10 mouse cellular contexts compared by ENCODE assay signal in genomic region chr5:117614331-117615024, GRCm38 (mm10).
DNase-seq lines count a peak whose midpoint lies in the region; ATAC-seq and TF ChIP-seq lines count a peak whose summit lies in the region.
"Had no signal": no experiment of that assay in that cellular context is flagged by ENCODE, and none has a peak within 500 bp of the region (broad histone marks: within the 10 kb centered on the region; RNA-seq: fewer than 3 reads in every experiment).

No protein-coding gene starts in this region.

- WGBS in lung, embryonic 14.5 days: 26% methylated on average over 5 of the region's 5 CpGs

- H3K36me3 ChIP-seq in CH12.LX (replicated peaks in 1 of 2; ENCODE audit: control insufficient read depth in 1 of 2, insufficient read depth in 1 of 2, low read length in 1 of 2): peaks cover 0 to 2% of the 10 kb centered on the region in 2 experiments
- no peaks in the 10 kb centered on the region for H3K36me3 ChIP-seq in lung, embryonic 14.5 days (ENCODE audit: insufficient read depth)
- H3K36me3 ChIP-seq: heart, embryonic 15.5 days; stomach, embryonic 15.5 days had no signal

- no peaks in the 10 kb centered on the region for H3K9me3 ChIP-seq in CH12.LX (replicated peaks; ENCODE audit: low read length)
- no peaks in the 10 kb centered on the region for H3K9me3 ChIP-seq in lung, embryonic 14.5 days (ENCODE audit: low read depth, low read length)
- H3K9me3 ChIP-seq: heart, embryonic 15.5 days; stomach, embryonic 15.5 days had no signal

- peak; percentile 23 to 80; a peak in 3 of 4 replicates for TF ChIP-seq CTCF in CH12.LX (conservative IDR thresholded peaks at IDR 0.05 in 1 of 2, IDR thresholded peaks at IDR 0.05 in 1 of 2; ENCODE audit: low read depth in 2 of 2, low read length in 2 of 2)
- peak; percentile 78 for TF ChIP-seq CTCF in lung, embryonic 14.5 days (IDR thresholded peaks at IDR 0.05; ENCODE audit: low read depth)

- H3K4me2 ChIP-seq in CH12.LX (ENCODE audit: insufficient read depth, low read depth, poor library complexity, severe bottlenecking): no peak overlapping the region
- H3K4me2 ChIP-seq in lung, embryonic 14.5 days: no peak overlapping the region
- H3K4me2 ChIP-seq: heart, embryonic 15.5 days; stomach, embryonic 15.5 days had no signal

- no peaks in the 10 kb centered on the region for H3K27me3 ChIP-seq in CH12.LX (replicated peaks)
- H3K27me3 ChIP-seq in lung, embryonic 14.5 days (ENCODE audit: insufficient read depth, low read length): no peaks in the 10 kb centered on the region
- H3K27me3 ChIP-seq: stomach, embryonic 15.5 days had no signal

- no peak for TF ChIP-seq POLR2A in CH12.LX (IDR thresholded peaks at IDR 0.05; ENCODE audit: low read depth, low read length)

- peak; percentile 71 for TF ChIP-seq RAD21 in CH12.LX (IDR thresholded peaks at IDR 0.05; ENCODE audit: low read depth, low read length)

- no peak overlapping the region for H3K4me3 ChIP-seq in CH12.LX (replicated peaks in 1 of 3; ENCODE audit: low read depth in 2 of 3, low read length in 2 of 3, poor library complexity in 1 of 3)
- H3K4me3 ChIP-seq in lung, embryonic 14.5 days (ENCODE audit: low read depth, low read length): no peak overlapping the region
- H3K4me3 ChIP-seq: heart, embryonic 15.5 days; stomach, embryonic 15.5 days had no signal

- in situ Hi-C loops in CH12.LX (cut with MboI; ENCODE audit: low pct_ligation_motif_present, low pct_unique_long_range_greater_than_20kb, low sequenced_read_pairs): loop anchor here (5.0 kb wide), 2 partner anchors 223 to 318 kb away; no protein-coding TSS in a partner anchor

- no peak overlapping the region for H3K9ac ChIP-seq in CH12.LX (ENCODE audit: insufficient read depth, low read depth)
- H3K9ac ChIP-seq in lung, embryonic 14.5 days: no peak overlapping the region
- H3K9ac ChIP-seq: heart, embryonic 15.5 days; stomach, embryonic 15.5 days had no signal

- ATAC-seq in common myeloid progenitor, adult 5-6 weeks (replicated peaks; ENCODE audit: low read depth, poor library complexity, severe bottlenecking): peak; percentile 93
- peak; percentile 66 for ATAC-seq in lung, embryonic 14.5 days (ENCODE audit: insufficient read depth)
- ATAC-seq in inflammation-experienced regulatory T-cells, adult 6 months: no peak

- no peak for TF ChIP-seq EP300 in CH12.LX (IDR thresholded peaks at IDR 0.05; ENCODE audit: low read length)

- no peaks in the 10 kb centered on the region for H3K79me2 ChIP-seq in CH12.LX (replicated peaks; ENCODE audit: control insufficient read depth, extremely low read depth, insufficient read depth, poor library complexity, severe bottlenecking)

- DNase-seq in CH12.LX (ENCODE audit: extremely low read depth) (peak; percentile 82), ZHBTc4 (ENCODE audit: low read depth, low spot score) (peak; percentile 89)
- DNase-seq in gastrocnemius, postnatal 25 days: peak; percentile 51
- DNase-seq in kidney, postnatal 25 days: peak; percentile 73 to 78
- peak; percentile 94 for DNase-seq in lung, embryonic 14.5 days
- peak; percentile 51 for DNase-seq in right cerebral cortex, postnatal 25 days

- dilution Hi-C loops in CH12.LX (cut with MboI; ENCODE audit: extremely low pct_ligation_motif_present, extremely low pct_unique_long_range_greater_than_20kb, low sequenced_read_pairs): no loop called here

- H3K4me1 ChIP-seq in CH12.LX (ENCODE audit: control insufficient read depth in 1 of 2, insufficient read depth in 2 of 2): peaks cover 0 to 4% of the 10 kb centered on the region in 2 experiments; a peak in 1 of 4 replicates
- no peaks in the 10 kb centered on the region for H3K4me1 ChIP-seq in lung, embryonic 14.5 days (ENCODE audit: insufficient read depth)
- H3K4me1 ChIP-seq: heart, embryonic 15.5 days; stomach, embryonic 15.5 days had no signal

- H3K27ac ChIP-seq in CH12.LX (ENCODE audit: insufficient read depth, low read depth): no peak overlapping the region
- H3K27ac ChIP-seq in lung, embryonic 14.5 days (ENCODE audit: low read depth): no peak overlapping the region
- H3K27ac ChIP-seq: heart, embryonic 15.5 days; stomach, embryonic 15.5 days had no signal

TF ChIP-seq in CH12.LX, 34 proteins besides CTCF, POLR2A, EP300 and RAD21:
- TF ChIP-seq MXI1 (IDR thresholded peaks at IDR 0.05; ENCODE audit: low read depth, low read length) (no peak), ZMIZ1 (IDR thresholded peaks at IDR 0.05; ENCODE audit: low read depth, low read length) (no peak), TCF12 (IDR thresholded peaks at IDR 0.05; ENCODE audit: low read depth, low read length) (no peak), ZKSCAN1 (IDR thresholded peaks at IDR 0.05; ENCODE audit: borderline replicate concordance, low read depth, low read length) (peak; percentile 98), BHLHE40 (IDR thresholded peaks at IDR 0.05; ENCODE audit: low read depth, low read length) (no peak), MAX (IDR thresholded peaks at IDR 0.05; ENCODE audit: low read length) (no peak), UBTF (IDR thresholded peaks at IDR 0.05; ENCODE audit: low read depth, low read length) (no peak), PAX5 (IDR thresholded peaks at IDR 0.05; ENCODE audit: low read length) (no peak), NELFE (IDR thresholded peaks at IDR 0.05; ENCODE audit: low read depth, low read length) (no peak), ZNF384 (IDR thresholded peaks at IDR 0.05; ENCODE audit: low read depth, low read length) (peak; percentile 96), SMC3 (IDR thresholded peaks at IDR 0.05; ENCODE audit: low read depth, low read length) (peak; percentile 86), HCFC1 (IDR thresholded peaks at IDR 0.05; ENCODE audit: low read depth, low read length) (no peak), ZC3H11A (IDR thresholded peaks at IDR 0.05; ENCODE audit: low read depth, low read length) (peak; percentile 28; the same call in 1 of the 2 replicates), IRF4 (IDR thresholded peaks at IDR 0.05; ENCODE audit: low read depth, low read length) (no peak), TBP (conservative IDR thresholded peaks at IDR 0.05; ENCODE audit: low read depth, low read length) (no peak)
